Mouse (Mus musculus) testis, adult 2 months (tissue): Measurements from ENCODE around the gene Rpl37. TPM values are rescaled to one million over a fixed set of nuclear protein-coding genes. Genes with fewer than 3 reads are reported as not detected.
A peak's percentile ranks its signal among the peaks of the same experiment; 100 is the strongest.

ENCODE experiments used
- H3K27ac ChIP-seq: fragments of 200-500 bp; 2 replicates; pipeline ENCODE4 v1.5.1; 2012; ENCODE audit warnings: low read depth, low read length; ENCODE audit not compliant: control insufficient read depth, insufficient read depth
- H3K27me3 ChIP-seq: fragments of 200-500 bp; 2 replicates; pipeline ENCODE4 v1.6.1; 2012; ENCODE audit warnings: mild to moderate bottlenecking, low read length, moderate library complexity; ENCODE audit not compliant: control insufficient read depth, insufficient read depth
- H3K36me3 ChIP-seq: fragments of 200-500 bp; 2 replicates; pipeline ENCODE4 v1.6.1; 2012; ENCODE audit warnings: mild to moderate bottlenecking, low read length; ENCODE audit not compliant: control insufficient read depth, insufficient read depth
- H3K4me1 ChIP-seq: fragments of 200-500 bp; 2 replicates; pipeline ENCODE4 v1.6.1; 2012; ENCODE audit warnings: low read length; ENCODE audit not compliant: control insufficient read depth, insufficient read depth
- H3K4me3 ChIP-seq: fragments of 200-500 bp; 2 replicates; pipeline ENCODE4 v1.5.1; 2012; ENCODE audit warnings: low read depth, mild to moderate bottlenecking, low read length, moderate library complexity, mixed read lengths; ENCODE audit not compliant: control insufficient read depth
- CTCF ChIP-seq: fragments of 200-500 bp; IDR thresholded peaks from 2 replicates; pipeline ENCODE4 v1.5.1; 2012; ENCODE audit warnings: low read depth, mild to moderate bottlenecking, inconsistent platforms, low read length, moderate library complexity; ENCODE audit not compliant: control insufficient read depth, insufficient read depth, insufficient replicate concordance
- POLR2A ChIP-seq: fragments of 200-500 bp; IDR thresholded peaks from 2 replicates; pipeline ENCODE4 v1.6.1; 2012; ENCODE audit warnings: low read depth, mild to moderate bottlenecking, inconsistent platforms, low read length, moderate library complexity; ENCODE audit not compliant: control insufficient read depth
- polyA plus RNA-seq: library from polyadenylated mRNA; depleted of rRNA; stranded (reverse); fragments of >200 nt; gene quantifications from 2 replicates; pipeline ENCODE4 v1.2.3, GENCODE M21; 2012

Gene Rpl37
- polyA plus RNA-seq, 1 experiment = 559 TPM

DNA sequence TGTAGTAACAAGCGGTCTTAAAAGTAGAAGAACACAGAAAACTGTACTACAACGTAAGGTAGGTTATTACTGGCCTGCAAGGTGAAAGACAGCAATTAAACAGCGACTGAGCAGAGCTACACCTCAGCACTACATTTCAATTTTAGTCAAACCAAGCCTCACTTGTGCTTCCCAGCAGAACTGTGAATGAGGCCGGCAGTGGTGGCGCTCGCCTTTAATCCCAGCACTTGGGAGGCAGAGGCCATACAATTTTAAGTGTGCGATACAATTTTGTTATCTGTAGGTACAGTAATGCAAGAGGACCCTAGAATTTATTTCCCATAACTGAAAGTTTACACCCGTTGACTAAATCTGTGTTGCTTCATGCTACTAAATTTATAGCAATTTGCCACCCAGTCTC is 1.3 kb upstream of the Rpl37 start:
- TF ChIP-seq POLR2A (no peak), CTCF (no peak)
- Histone ChIP-seq H3K4me3 (peak overlapping the region; percentile 23; the same call in 1 of the 2 replicates), H3K27ac (no peak overlapping the region), H3K36me3 (peaks cover 4% of the 10 kb centered on the region), H3K4me1 (peaks cover 4% of the 10 kb centered on the region), H3K27me3 (no peaks in the 10 kb centered on the region)

DNA sequence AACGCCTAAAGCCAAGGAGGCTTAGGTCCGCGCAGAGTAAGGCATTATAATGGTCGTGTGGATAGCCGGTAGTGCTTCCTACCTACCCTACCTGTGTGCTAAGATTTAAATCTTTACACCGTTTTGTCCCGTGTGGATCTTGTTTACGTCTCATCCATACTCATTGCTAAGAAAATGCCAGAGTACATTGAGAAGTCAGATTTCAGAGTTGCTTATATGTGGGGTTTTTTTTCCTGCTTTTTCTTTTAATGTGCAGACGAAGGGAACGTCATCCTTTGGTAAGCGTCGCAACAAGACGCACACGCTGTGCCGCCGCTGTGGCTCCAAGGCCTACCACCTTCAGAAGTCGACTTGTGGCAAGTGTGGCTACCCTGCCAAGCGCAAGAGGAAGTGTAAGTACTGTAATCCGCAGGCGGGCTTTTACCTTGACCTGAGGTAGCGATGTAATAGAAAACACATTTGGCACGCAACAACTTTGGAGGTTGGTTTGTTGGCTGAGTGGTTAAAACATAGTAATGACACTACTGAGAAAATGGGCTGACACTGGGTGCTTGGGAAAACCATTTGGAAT is 671 bp downstream of the Rpl37 start:
- TF ChIP-seq CTCF (no peak), POLR2A (no peak)
- Histone ChIP-seq H3K27ac (peak overlapping the region; percentile 78), H3K27me3 (no peaks in the 10 kb centered on the region), H3K36me3 (peaks cover 4% of the 10 kb centered on the region), H3K4me3 (peak overlapping the region; percentile 94), H3K4me1 (peaks cover 4% of the 10 kb centered on the region)

DNA sequence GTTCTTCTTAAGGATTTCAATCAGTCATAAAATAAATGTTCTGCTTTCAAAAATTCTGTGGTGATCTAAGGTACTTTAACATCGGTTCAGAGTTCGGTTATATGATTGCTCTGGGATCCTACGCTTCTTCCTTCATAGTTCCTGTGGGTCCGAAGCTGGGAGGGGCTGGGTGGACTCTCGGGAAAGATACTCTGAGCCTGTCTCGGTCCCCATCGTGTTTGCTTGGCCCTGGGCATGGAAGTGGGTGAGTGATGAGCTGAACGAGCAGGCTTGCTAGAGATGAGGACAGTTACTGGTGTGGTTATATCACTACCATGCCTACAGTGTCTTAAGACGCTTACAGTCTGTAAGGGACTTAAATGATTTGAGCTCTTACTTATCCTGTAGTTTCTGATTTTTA is 2.2 kb downstream of the Rpl37 start:
- no peaks in the 10 kb centered on the region for H3K27me3 ChIP-seq
- peaks cover 4% of the 10 kb centered on the region for H3K36me3 ChIP-seq
- H3K4me1 ChIP-seq = peaks cover 4% of the 10 kb centered on the region
- H3K27ac ChIP-seq = no peak overlapping the region
- no peak overlapping the region for H3K4me3 ChIP-seq
- TF ChIP-seq POLR2A (no peak), CTCF (no peak)

DNA sequence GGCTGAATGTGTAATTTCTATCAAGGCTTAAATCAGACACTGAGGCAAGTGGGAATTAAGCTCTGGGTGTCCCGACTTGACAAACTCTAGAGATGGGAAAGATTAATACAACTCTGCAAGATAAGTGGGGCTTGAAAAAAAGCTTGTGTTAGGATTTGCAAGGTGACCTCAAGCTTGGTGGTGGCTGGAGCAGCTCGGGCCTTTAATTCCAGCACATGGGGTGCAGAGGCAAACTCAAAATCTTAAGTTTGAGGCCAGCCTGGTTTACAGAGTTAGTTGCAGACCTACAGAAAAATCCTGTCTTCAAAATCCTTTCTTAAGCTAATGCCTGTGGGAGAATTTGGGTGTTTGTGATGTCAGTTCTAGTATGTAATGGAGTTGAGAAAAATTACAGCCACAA is 2.7 kb downstream of the Rpl37 start:
- no peak overlapping the region for H3K27ac ChIP-seq
- no peak overlapping the region for H3K4me3 ChIP-seq
- peaks cover 4% of the 10 kb centered on the region for H3K4me1 ChIP-seq
- no peaks in the 10 kb centered on the region for H3K27me3 ChIP-seq
- TF ChIP-seq CTCF = no peak
- no peak for TF ChIP-seq POLR2A
- peaks cover 4% of the 10 kb centered on the region for H3K36me3 ChIP-seq

DNA sequence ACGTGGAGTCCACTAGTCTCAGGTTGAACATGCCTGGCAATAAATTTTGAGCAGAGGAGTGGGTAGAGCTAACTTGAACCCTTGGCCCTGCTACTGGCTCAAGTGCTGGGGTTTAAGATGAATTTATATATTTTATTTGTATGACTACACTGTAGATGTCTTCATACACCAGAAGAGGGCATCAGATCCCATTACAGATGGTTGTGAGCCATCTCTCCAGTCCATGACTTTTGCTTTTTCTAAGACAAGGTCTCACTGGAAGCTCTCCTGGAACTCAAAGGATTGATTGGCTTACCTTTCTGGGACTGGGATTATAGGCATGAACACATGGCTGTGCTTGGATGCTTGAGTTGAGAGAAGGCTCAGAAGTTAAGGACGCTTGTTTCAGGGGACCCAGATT is 3.3 kb downstream of the Rpl37 start:
- no peak for TF ChIP-seq POLR2A
- TF ChIP-seq CTCF = no peak
- Histone ChIP-seq H3K4me1 (peaks cover 4% of the 10 kb centered on the region), H3K27me3 (no peaks in the 10 kb centered on the region), H3K36me3 (peaks cover 4% of the 10 kb centered on the region), H3K27ac (no peak overlapping the region), H3K4me3 (no peak overlapping the region)

DNA sequence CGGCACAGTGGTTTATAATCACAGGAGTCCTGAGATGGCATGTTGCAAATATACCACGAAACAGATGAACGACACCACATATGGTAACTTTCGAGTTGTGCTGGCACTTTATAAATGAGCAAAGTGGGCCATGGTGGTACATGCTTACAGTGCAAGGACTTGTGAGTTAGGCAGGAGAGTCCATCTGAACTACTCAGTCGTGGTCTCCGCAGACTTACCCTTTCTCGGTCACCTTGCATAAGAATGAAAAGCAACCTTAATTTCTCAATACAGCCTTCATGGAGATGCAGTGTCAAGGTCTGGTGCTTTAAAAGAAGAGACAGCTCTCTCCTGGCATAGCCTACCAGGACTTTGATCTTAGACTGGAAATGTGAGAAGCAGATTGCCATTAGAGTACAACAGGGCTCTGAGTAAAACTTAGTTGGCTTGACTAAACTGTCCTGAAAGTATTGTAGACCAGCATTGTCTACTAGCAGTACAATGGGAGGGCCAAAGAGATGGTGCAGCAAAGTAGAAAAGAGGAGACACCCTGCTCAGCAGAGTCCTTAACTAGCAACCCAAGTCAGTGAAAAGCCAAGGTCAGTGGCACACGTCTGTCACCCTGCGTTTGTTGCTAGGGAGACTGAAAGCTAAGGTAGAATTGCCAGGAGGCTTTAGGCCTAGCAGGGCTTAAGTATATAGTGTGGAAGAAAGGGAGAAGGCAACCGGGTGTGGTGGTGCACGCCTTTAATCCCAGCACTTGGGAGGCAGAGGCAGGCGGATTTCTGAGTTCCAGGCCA is 5.3 kb downstream of the Rpl37 start:
- Histone ChIP-seq H3K27me3 (no peaks in the 10 kb centered on the region), H3K4me3 (no peak overlapping the region), H3K4me1 (peaks cover 2% of the 10 kb centered on the region), H3K36me3 (peaks cover 4% of the 10 kb centered on the region), H3K27ac (no peak overlapping the region)
- TF ChIP-seq POLR2A (no peak), CTCF (no peak)

DNA sequence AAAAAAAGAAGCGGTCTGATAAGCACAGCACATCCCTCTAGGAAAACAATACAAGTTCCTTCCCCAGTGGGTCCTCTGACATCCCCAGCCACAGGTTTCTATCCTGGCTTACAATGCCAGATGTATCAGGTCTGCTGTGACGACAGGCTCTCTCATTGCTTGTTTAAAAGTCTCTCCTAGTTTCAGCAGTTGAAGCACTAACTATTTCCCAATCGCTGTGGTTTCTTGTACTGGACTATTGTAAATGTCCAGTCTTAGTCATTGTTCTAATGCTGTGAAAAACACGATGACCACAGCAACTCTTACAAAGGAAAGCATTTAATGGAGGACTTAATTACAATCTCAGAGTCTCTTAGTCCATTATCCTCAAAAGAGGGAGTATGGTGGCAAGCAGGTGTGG is 10.0 kb downstream of the Rpl37 start:
- Histone ChIP-seq H3K4me1 (no peaks in the 10 kb centered on the region), H3K27me3 (no peaks in the 10 kb centered on the region), H3K27ac (no peak overlapping the region), H3K4me3 (no peak overlapping the region), H3K36me3 (no peaks in the 10 kb centered on the region)
- TF ChIP-seq CTCF = no peak
- no peak for TF ChIP-seq POLR2A

DNA sequence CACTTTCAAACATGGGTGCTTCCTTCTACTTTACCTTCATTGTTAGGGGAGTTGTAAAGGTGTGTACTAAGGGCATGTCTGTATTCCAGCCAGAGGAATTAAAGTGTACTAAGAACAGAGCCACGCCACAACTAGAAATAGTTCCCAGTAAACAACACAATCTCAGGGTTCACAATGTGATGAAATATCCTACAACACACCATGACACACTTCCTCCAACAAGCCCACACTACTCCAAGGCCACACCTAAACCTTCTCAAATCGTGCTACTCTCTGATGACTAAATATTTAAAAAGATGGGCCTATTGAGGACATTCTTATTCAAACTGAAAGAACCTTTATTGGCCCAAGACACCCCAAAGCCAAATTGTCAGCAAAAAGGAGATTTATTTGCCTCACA is 11.0 kb downstream of the Rpl37 start:
- Histone ChIP-seq H3K36me3 (no peaks in the 10 kb centered on the region), H3K4me1 (no peaks in the 10 kb centered on the region), H3K4me3 (no peak overlapping the region), H3K27me3 (no peaks in the 10 kb centered on the region), H3K27ac (no peak overlapping the region)
- TF ChIP-seq CTCF (no peak), POLR2A (no peak)
